Mouse (Mus musculus) neutrophil, adult 65 days (primary cell): ENCODE data around the gene Ybx2. TPM values are rescaled to one million over a fixed set of nuclear protein-coding genes. Genes with fewer than 3 reads are reported as not detected.

Source experiments
- total RNA-seq: library from RNA; stranded (reverse); gene quantifications from 2 replicates; pipeline ENCODE4 v1.2.4, GENCODE M21; 2023

Gene Ybx2
- total RNA-seq = not detected in 2 replicates

DNA sequence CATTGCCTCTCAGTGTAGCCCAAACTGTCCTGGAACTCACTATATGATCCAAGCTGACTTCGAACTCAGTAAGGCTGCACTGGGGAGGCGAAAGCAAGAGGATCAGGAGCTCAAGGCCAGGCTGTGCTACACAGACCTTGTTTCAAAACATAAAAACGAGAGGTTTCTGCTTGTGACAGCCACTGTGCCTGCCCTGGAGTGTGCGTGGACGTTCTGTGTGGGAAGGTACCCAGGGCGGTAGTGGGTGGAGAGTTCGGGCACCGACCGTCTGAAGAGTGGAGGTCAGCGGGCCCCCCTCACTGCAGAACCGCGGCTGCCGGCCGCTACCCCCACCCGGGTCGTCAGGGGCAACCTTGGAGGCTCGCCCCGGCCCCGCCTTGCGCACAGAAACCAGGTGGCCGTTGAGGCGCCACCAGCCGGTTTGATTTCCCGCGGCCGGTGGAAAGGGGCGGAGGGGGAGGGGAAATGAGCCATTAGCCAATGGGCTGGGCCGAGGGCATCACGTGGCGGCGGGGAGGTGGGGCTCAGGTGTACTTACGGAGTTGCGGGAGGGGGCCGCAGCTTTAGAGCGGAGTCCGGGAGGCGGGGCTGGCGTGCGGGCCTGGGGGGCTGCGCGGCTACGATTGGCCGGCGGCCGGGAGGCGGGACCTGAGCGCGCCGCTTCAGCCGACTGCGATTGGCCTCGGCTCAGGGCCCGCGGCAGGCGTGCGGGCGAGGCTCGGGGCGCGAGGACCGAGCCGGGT, at the start of gene Ybx2:
Gene Ybx2 (plus strand): TSS at position 660 of the 743 bp plus-strand sequence.

DNA sequence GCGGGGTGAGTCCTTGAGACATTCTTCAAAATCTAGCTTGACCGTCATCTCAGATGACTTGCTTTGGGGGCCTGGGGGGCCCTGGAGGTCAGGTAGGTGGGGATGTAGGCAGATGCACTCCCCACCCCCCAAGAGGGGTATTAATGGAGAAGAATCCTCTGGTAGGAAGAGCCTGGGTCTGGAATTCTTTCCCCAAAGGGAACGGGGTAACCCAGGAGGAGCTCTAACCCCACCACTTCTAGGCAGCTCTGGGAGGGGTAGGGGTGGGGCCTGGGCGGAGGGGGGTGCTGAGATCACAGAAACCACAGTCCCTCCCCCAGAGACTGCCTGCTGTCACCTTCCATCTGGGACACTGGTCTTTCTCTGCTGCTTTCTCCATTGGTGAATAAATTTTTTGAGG, 40.3 kb upstream of the Ybx2 start, which contains the start of gene Acap1:
Gene Acap1 (minus strand): TSS at position 249 of the 400 bp plus-strand sequence.

GRCm38 (mm10) chr11:69900471-69901405, 34.9 kb upstream of the Ybx2 start, which contains the start of the genes 2810408A11Rik and Neurl4:
2810408A11Rik (minus strand) TSS chr11:69900987.
Neurl4 (plus strand) TSS chr11:69901072.

GRCm38 (mm10) chr11:69913554-69914371, 21.8 kb upstream of the Ybx2 start, which contains the start of gene Gps2:
Gps2 (plus strand) TSS chr11:69913888.

GRCm38 (mm10) chr11:69921114-69922011, 14.2 kb upstream of the Ybx2 start, which contains the start of gene Eif5a:
Eif5a (minus strand) TSS chr11:69921958.

DNA sequence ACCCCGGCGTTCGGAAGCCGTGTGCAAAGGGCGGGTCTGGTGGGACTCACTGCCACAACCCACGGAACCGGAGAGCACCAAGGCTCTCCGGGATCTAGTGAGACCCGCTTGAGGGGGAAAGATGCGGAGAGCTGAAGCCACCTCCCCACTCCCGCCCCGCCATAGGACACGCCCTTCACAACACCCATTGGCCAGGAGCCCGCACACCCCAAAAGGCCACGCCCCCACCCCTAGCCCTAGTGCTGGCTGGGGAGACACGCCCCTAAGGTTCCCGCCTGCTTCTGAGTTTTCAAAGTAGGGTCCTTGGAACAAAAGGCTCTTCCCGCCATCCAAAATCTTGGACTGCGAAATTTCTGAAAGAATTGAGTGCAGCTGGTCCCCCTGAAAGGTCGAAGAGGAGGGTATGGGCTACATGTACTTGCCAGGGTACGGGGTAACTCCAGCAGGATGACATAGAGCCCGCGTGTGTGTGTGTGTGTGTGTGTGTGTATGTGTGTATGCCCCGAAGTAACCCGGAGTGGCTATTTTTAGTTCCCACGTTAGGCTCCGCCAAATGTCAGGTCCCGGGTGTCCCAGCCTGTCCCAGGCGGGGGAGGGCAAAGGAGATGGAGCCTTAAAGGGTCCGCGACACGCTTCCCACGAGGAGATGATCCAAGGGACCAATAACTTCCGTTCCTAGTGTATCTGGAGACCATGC, 12.6 kb downstream of the Ybx2 start, which contains the start of gene Slc2a4:
Gene Slc2a4 (minus strand): TSS at position 123 of the 697 bp plus-strand sequence.

DNA sequence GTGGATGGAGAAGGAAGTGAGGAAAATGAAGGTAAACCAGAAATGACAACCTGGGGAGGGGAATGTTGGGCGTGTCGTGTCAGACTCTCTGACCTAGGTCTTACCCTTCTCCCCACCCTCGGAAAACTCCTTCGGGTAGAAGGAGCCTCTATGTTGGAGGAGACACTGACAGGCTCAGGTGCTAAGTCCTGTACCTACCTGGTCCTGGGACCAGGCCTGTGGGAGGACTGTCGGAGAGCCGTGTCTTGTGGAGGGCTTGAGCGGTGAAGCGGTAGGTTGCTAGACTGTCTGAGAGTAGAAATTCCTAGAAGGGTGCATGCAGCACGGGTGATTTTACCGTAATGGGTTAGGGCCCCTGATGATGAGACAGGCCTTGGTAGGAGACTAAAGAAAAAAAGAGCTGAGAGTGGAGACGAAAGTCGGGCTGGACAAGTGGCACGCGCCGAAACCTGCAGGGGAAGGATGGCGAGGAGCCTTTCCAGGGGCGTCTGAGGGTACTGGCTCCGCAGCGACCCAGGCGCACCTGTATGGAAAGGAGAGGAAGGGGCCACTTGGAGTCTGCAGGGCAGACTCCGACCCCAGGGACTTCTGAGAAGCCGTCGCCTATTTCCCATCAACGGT, 29.2 kb downstream of the Ybx2 start, which contains the start of gene Cldn7:
Gene Cldn7 (plus strand): TSS at position 130 of the 621 bp plus-strand sequence.

DNA sequence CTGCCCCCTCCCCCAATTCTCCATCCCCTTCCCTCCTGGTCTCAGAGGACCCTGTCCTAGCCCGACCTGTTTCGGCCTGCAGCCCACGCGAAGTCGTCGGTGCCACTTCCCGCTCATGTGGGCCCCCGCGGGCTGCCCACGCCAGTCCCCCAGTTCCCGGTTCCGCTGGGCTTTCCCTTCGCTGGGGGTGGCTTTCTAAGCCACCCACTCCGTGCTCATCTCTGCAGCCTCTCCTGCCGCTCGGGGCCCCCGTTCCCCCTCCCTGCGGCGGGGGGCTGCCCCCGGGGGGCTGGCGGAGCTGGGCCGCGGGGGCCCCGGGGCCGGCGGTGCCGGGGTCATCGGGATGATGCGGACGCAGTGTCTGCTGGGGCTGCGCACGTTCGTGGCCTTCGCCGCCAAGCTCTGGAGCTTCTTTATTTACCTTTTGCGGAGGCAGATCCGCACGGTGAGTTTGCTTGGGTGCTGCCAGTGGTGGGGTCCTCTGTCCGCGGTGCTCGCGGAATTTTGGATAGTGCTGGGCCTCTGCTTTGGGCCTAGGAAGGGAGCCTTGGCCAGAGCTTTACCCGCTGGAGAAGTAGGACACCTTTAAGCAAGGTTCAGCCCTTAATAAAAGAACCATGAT, 45.7 kb downstream of the Ybx2 start, which contains the start of gene Ctdnep1:
Gene Ctdnep1 (plus strand): TSS at position 16 of the 622 bp plus-strand sequence.

DNA sequence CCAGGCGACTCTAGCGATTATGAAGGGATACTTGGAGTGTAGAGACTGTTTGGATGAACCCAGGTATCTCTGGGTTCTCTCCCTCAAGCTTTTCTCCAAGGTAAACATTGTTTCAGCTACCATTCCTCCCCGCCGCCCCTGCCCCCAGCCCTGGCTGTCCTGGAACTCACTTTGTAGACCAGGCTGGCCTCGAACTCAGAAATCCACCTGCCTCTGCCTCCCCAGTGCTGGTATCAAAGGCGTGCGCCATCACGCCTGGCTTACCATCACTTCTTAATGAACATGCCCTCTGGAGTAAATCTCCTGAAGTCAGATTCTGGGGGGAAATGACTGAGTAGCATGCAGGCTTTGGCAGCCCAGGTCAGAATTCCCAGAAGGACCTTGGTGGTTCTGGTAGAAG, 46.6 kb downstream of the Ybx2 start, which contains the start of gene Elp5:
Gene Elp5 (minus strand): TSS at position 293 of the 400 bp plus-strand sequence.

Other genes with a start within 250 kb of the Ybx2 start
- 7.3 and 8.2 TPM in 2 replicates for gene Tnfsf12, start 239.9 kb upstream of the Ybx2 start, total RNA-seq
- gene Tnfsfm13, start 239.7 kb upstream of the Ybx2 start, total RNA-seq = 1.4 and 4.9 TPM in 2 replicates
- 74.6 and 76.6 TPM in 2 replicates for gene Polr2a, start 177.2 kb upstream of the Ybx2 start, total RNA-seq
- gene Slc35g3, start 173.8 kb upstream of the Ybx2 start, total RNA-seq = not detected in 2 replicates
- gene Zbtb4, start 169.9 kb upstream of the Ybx2 start, total RNA-seq = 0.70 and 1.2 TPM in 2 replicates
- gene Chrnb1, start 139.9 kb upstream of the Ybx2 start, total RNA-seq = 0.54 and 1.0 TPM in 2 replicates
- not detected in 2 replicates for gene Fgf11, start 133.9 kb upstream of the Ybx2 start, total RNA-seq
- gene Tmem102, start 130.2 kb upstream of the Ybx2 start, total RNA-seq = not detected in 2 replicates
- not detected in 2 replicates for gene Gm39566, start 120.5 kb upstream of the Ybx2 start, total RNA-seq
- gene Spem2, start 117.3 kb upstream of the Ybx2 start, total RNA-seq = not detected in 2 replicates
- gene Spem1, start 113.6 kb upstream of the Ybx2 start, total RNA-seq = not detected in 2 replicates
- 0.88 and 1.8 TPM in 2 replicates for gene Nlgn2, start 98.0 kb upstream of the Ybx2 start, total RNA-seq
- 76.0 and 86.7 TPM in 2 replicates for gene Tmem256, start 97.3 kb upstream of the Ybx2 start, total RNA-seq
- 26.2 and 36.2 TPM in 2 replicates for gene Plscr3, start 89.4 kb upstream of the Ybx2 start, total RNA-seq
- not detected in 2 replicates for gene Tnk1, start 77.1 kb upstream of the Ybx2 start, total RNA-seq
- 0.84 TPM in 1 of 2 replicates, not detected in the other for gene Tmem95, start 57.8 kb upstream of the Ybx2 start, total RNA-seq
- 6.8 TPM in 2 replicates for gene Kctd11, start 54.4 kb upstream of the Ybx2 start, total RNA-seq
- 262 and 323 TPM in 2 replicates for gene Acap1, start 40.3 kb upstream of the Ybx2 start, total RNA-seq
- gene 2810408A11Rik, start 34.8 kb upstream of the Ybx2 start, total RNA-seq = 1.2 and 2.6 TPM in 2 replicates
- gene Neurl4, start 34.7 kb upstream of the Ybx2 start, total RNA-seq = 17.7 and 25.0 TPM in 2 replicates
- 71.0 and 76.8 TPM in 2 replicates for gene Gps2, start 21.9 kb upstream of the Ybx2 start, total RNA-seq
- gene Eif5a, start 13.8 kb upstream of the Ybx2 start, total RNA-seq = 429 and 447 TPM in 2 replicates
- 0.20 TPM in 1 of 2 replicates, not detected in the other for gene Slc2a4, start 12.4 kb downstream of the Ybx2 start, total RNA-seq
- gene Cldn7, start 29.0 kb downstream of the Ybx2 start, total RNA-seq = not detected in 2 replicates
- 57.0 and 90.8 TPM in 2 replicates for gene Ctdnep1, start 45.4 kb downstream of the Ybx2 start, total RNA-seq
- gene Elp5, start 46.7 kb downstream of the Ybx2 start, total RNA-seq = 24.6 and 25.4 TPM in 2 replicates
- 585 and 586 TPM in 2 replicates for gene Gabarap, start 55.3 kb downstream of the Ybx2 start, total RNA-seq
- gene Phf23, start 60.0 kb downstream of the Ybx2 start, total RNA-seq = 41.1 and 46.0 TPM in 2 replicates
- gene Dvl2, start 64.8 kb downstream of the Ybx2 start, total RNA-seq = 18.1 and 19.3 TPM in 2 replicates
- gene Acadvl, start 79.6 kb downstream of the Ybx2 start, total RNA-seq = 41.4 and 52.4 TPM in 2 replicates
- 3.3 and 6.2 TPM in 2 replicates for gene Dlg4, start 81.1 kb downstream of the Ybx2 start, total RNA-seq
- gene Asgr1, start 118.3 kb downstream of the Ybx2 start, total RNA-seq = not detected in 2 replicates
- gene Asgr2, start 156.8 kb downstream of the Ybx2 start, total RNA-seq = 0.69 TPM in 1 of 2 replicates, not detected in the other
- gene Mgl2, start 194.5 kb downstream of the Ybx2 start, total RNA-seq = 6.6 and 9.0 TPM in 2 replicates
- 11.3 and 11.4 TPM in 2 replicates for gene Clec10a, start 220.4 kb downstream of the Ybx2 start, total RNA-seq